Mouse (Mus musculus) hematopoietic stem cell, adult 5-6 weeks (primary cell): ENCODE measurements around the gene Sh2b2. TPM values are rescaled to one million over a fixed set of nuclear protein-coding genes. Genes with fewer than 3 reads are reported as not detected.
A peak's percentile ranks its signal among the peaks of the same experiment; 100 is the strongest.

Experiments
- ATAC-seq, 2 experiments: fragments of 125-278 bp in 1 of 2; replicated peaks in 1 of 2; 2 replicates each; pipeline ENCODE4 v1.8.0; 2016 to 2017; ENCODE audit warnings: inconsistent platforms in 2 of 2, mild to moderate bottlenecking in 2 of 2, moderate number of reproducible peaks in 2 of 2, low read depth in 1 of 2, moderate TSS enrichment in 1 of 2; ENCODE audit not compliant: low FRiP score in 2 of 2, poor library complexity in 2 of 2, severe bottlenecking in 2 of 2, insufficient read depth in 1 of 2, low TSS enrichment in 1 of 2
- total RNA-seq: library from RNA; stranded (forward); fragments of 172-1452, 232-1000 nt; gene quantifications from 2 replicates; pipeline ENCODE4 v1.2.3, GENCODE M21; 2017

Sh2b2 gene
- total RNA-seq, 1 experiment from 2014 or later, result 3.6 TPM

GRCm38 (mm10) chr5:136169626-136170511, 76.5 kb downstream of the Sh2b2 start:
- peak in 1 of 2 experiments; percentile 20; a peak in 2 of 4 replicates for ATAC-seq

Other genes with a start within 250 kb of the Sh2b2 start
- gene Upk3b, start 208.1 kb downstream of the Sh2b2 start, total RNA-seq, result not detected in 2 replicates
- gene Upk3bl, start 192.1 kb downstream of the Sh2b2 start, total RNA-seq, result not detected in 2 replicates
- 25.2 and 27.2 TPM in 2 replicates for gene Rasa4, start 162.6 kb downstream of the Sh2b2 start, total RNA-seq
- gene Polr2j, start 129.9 kb downstream of the Sh2b2 start, total RNA-seq, result 73.1 and 96.1 TPM in 2 replicates
- 26.8 and 40.3 TPM in 2 replicates for gene Lrwd1, start 110.5 kb downstream of the Sh2b2 start, total RNA-seq
- 6.6 and 12.6 TPM in 2 replicates for gene Alkbh4, start 110.4 kb downstream of the Sh2b2 start, total RNA-seq
- 25.8 and 26.5 TPM in 2 replicates for gene Orai2, start 75.8 kb downstream of the Sh2b2 start, total RNA-seq
- gene Prkrip1, start 47.6 kb downstream of the Sh2b2 start, total RNA-seq, result 42.5 and 55.0 TPM in 2 replicates